Mouse (Mus musculus): Measurements from ENCODE around the gene Fasn. TPM values are rescaled to one million over a fixed set of nuclear protein-coding genes. Genes with fewer than 3 reads are reported as not detected.

The Fasn gene
- polyA plus RNA-seq (2014; fragmentation: Illumina TruSeq; extraction: RNeasy Lipid Tissue Mini Kit (QIAGEN cat#74804); ENCODE audit: low read depth, low replicate concordance), result 0.92 TPM

GRCm38 (mm10) chr11:120823956-120824786 lies at the start of gene Fasn:
Fasn (minus strand) TSS chr11:120824547.

GRCm38 (mm10) chr11:120795756-120796613 lies 28.4 kb downstream of the Fasn start, which contains the start of gene Dus1l:
Dus1l (minus strand) TSS chr11:120796403.

GRCm38 (mm10) chr11:120784064-120784791 lies 40.1 kb downstream of the Fasn start, which contains the start of the genes Rfng and Gps1:
Rfng (minus strand) TSS chr11:120784207.
Gps1 (plus strand) TSS chr11:120784272.

GRCm38 (mm10) chr11:120762672-120763041 lies 61.7 kb downstream of the Fasn start, which contains the start of gene Hmga1b:
Hmga1b (plus strand) TSS chr11:120762794.

Other genes starting within 250 kb of the Fasn start
- 5.0 TPM for gene Arhgdia, start 242.9 kb downstream of the Fasn start, polyA plus RNA-seq (2014; fragmentation: Illumina TruSeq; extraction: RNeasy Lipid Tissue Mini Kit (QIAGEN cat#74804); ENCODE audit: low read depth, low replicate concordance)
- 15.0 TPM for gene Alyref, start 226.2 kb downstream of the Fasn start, polyA plus RNA-seq (2014; fragmentation: Illumina TruSeq; extraction: RNeasy Lipid Tissue Mini Kit (QIAGEN cat#74804); ENCODE audit: low read depth, low replicate concordance)
- 9.5 TPM for gene Anapc11, start 226.1 kb downstream of the Fasn start, polyA plus RNA-seq (2014; fragmentation: Illumina TruSeq; extraction: RNeasy Lipid Tissue Mini Kit (QIAGEN cat#74804); ENCODE audit: low read depth, low replicate concordance)
- not detected for gene Npb, start 216.1 kb downstream of the Fasn start, polyA plus RNA-seq (2014; fragmentation: Illumina TruSeq; extraction: RNeasy Lipid Tissue Mini Kit (QIAGEN cat#74804); ENCODE audit: low read depth, low replicate concordance)
- 6.7 TPM for gene Pcyt2, start 206.6 kb downstream of the Fasn start, polyA plus RNA-seq (2014; fragmentation: Illumina TruSeq; extraction: RNeasy Lipid Tissue Mini Kit (QIAGEN cat#74804); ENCODE audit: low read depth, low replicate concordance)
- gene Sirt7, start 199.3 kb downstream of the Fasn start, polyA plus RNA-seq (2014; fragmentation: Illumina TruSeq; extraction: RNeasy Lipid Tissue Mini Kit (QIAGEN cat#74804); ENCODE audit: low read depth, low replicate concordance), result 1.2 TPM
- 1.8 TPM for gene Mafg, start 190.9 kb downstream of the Fasn start, polyA plus RNA-seq (2014; fragmentation: Illumina TruSeq; extraction: RNeasy Lipid Tissue Mini Kit (QIAGEN cat#74804); ENCODE audit: low read depth, low replicate concordance)
- gene Pycr1, start 180.8 kb downstream of the Fasn start, polyA plus RNA-seq (2014; fragmentation: Illumina TruSeq; extraction: RNeasy Lipid Tissue Mini Kit (QIAGEN cat#74804); ENCODE audit: low read depth, low replicate concordance), result 0.39 TPM
- not detected for gene Myadml2, start 176.4 kb downstream of the Fasn start, polyA plus RNA-seq (2014; fragmentation: Illumina TruSeq; extraction: RNeasy Lipid Tissue Mini Kit (QIAGEN cat#74804); ENCODE audit: low read depth, low replicate concordance)
- not detected for gene Notum, start 163.4 kb downstream of the Fasn start, polyA plus RNA-seq (2014; fragmentation: Illumina TruSeq; extraction: RNeasy Lipid Tissue Mini Kit (QIAGEN cat#74804); ENCODE audit: low read depth, low replicate concordance)
- 4.5 TPM for gene Aspscr1, start 151.6 kb downstream of the Fasn start, polyA plus RNA-seq (2014; fragmentation: Illumina TruSeq; extraction: RNeasy Lipid Tissue Mini Kit (QIAGEN cat#74804); ENCODE audit: low read depth, low replicate concordance)
- 2.4 TPM for gene Cenpx, start 110.8 kb downstream of the Fasn start, polyA plus RNA-seq (2014; fragmentation: Illumina TruSeq; extraction: RNeasy Lipid Tissue Mini Kit (QIAGEN cat#74804); ENCODE audit: low read depth, low replicate concordance)
- gene Lrrc45, start 110.6 kb downstream of the Fasn start, polyA plus RNA-seq (2014; fragmentation: Illumina TruSeq; extraction: RNeasy Lipid Tissue Mini Kit (QIAGEN cat#74804); ENCODE audit: low read depth, low replicate concordance), result 0.18 TPM
- gene Rac3, start 103.1 kb downstream of the Fasn start, polyA plus RNA-seq (2014; fragmentation: Illumina TruSeq; extraction: RNeasy Lipid Tissue Mini Kit (QIAGEN cat#74804); ENCODE audit: low read depth, low replicate concordance), result not detected
- not detected for gene Dcxr, start 97.3 kb downstream of the Fasn start, polyA plus RNA-seq (2014; fragmentation: Illumina TruSeq; extraction: RNeasy Lipid Tissue Mini Kit (QIAGEN cat#74804); ENCODE audit: low read depth, low replicate concordance)
- 0.66 TPM for gene Cbr2, start 92.4 kb downstream of the Fasn start, polyA plus RNA-seq (2014; fragmentation: Illumina TruSeq; extraction: RNeasy Lipid Tissue Mini Kit (QIAGEN cat#74804); ENCODE audit: low read depth, low replicate concordance)
- gene Hmga1b, start 61.8 kb downstream of the Fasn start, polyA plus RNA-seq (2014; fragmentation: Illumina TruSeq; extraction: RNeasy Lipid Tissue Mini Kit (QIAGEN cat#74804); ENCODE audit: low read depth, low replicate concordance), result not detected
- 0.21 TPM for gene Rfng, start 40.3 kb downstream of the Fasn start, polyA plus RNA-seq (2014; fragmentation: Illumina TruSeq; extraction: RNeasy Lipid Tissue Mini Kit (QIAGEN cat#74804); ENCODE audit: low read depth, low replicate concordance)
- gene Gps1, start 40.3 kb downstream of the Fasn start, polyA plus RNA-seq (2014; fragmentation: Illumina TruSeq; extraction: RNeasy Lipid Tissue Mini Kit (QIAGEN cat#74804); ENCODE audit: low read depth, low replicate concordance), result 39.3 TPM
- 9.6 TPM for gene Dus1l, start 28.1 kb downstream of the Fasn start, polyA plus RNA-seq (2014; fragmentation: Illumina TruSeq; extraction: RNeasy Lipid Tissue Mini Kit (QIAGEN cat#74804); ENCODE audit: low read depth, low replicate concordance)
- 8.3 TPM for gene Ccdc57, start 108.3 kb upstream of the Fasn start, polyA plus RNA-seq (2014; fragmentation: Illumina TruSeq; extraction: RNeasy Lipid Tissue Mini Kit (QIAGEN cat#74804); ENCODE audit: low read depth, low replicate concordance)
- 0.07 TPM for gene Slc16a3, start 123.9 kb upstream of the Fasn start, polyA plus RNA-seq (2014; fragmentation: Illumina TruSeq; extraction: RNeasy Lipid Tissue Mini Kit (QIAGEN cat#74804); ENCODE audit: low read depth, low replicate concordance)
- 173 TPM for gene Csnk1d, start 166.8 kb upstream of the Fasn start, polyA plus RNA-seq (2014; fragmentation: Illumina TruSeq; extraction: RNeasy Lipid Tissue Mini Kit (QIAGEN cat#74804); ENCODE audit: low read depth, low replicate concordance)
- gene Cd7, start 214.9 kb upstream of the Fasn start, polyA plus RNA-seq (2014; fragmentation: Illumina TruSeq; extraction: RNeasy Lipid Tissue Mini Kit (QIAGEN cat#74804); ENCODE audit: low read depth, low replicate concordance), result not detected
- gene Sectm1b, start 239.0 kb upstream of the Fasn start, polyA plus RNA-seq (2014; fragmentation: Illumina TruSeq; extraction: RNeasy Lipid Tissue Mini Kit (QIAGEN cat#74804); ENCODE audit: low read depth, low replicate concordance), result not detected